Mouse (Mus musculus): Measurements from ENCODE around the gene Ptgdr.
"Not testable (repeated sequence)": the region's sequence is repeated elsewhere in the genome, so short reads cannot be mapped to it uniquely, and the experiment has no call there.

The Ptgdr gene

GRCm38 (mm10) chr14:44858868-44859613 lies at the start of gene Ptgdr:
Ptgdr (minus strand) TSS chr14:44859375.
- in situ Hi-C loops (cut with MseI, MboI) = no loop called here

- in situ Hi-C loops (cut with MseI, MboI) = no loop called here
Measured at GRCm38 (mm10) chr14:44907774-44908173, 48.6 kb upstream of the Ptgdr start.

GRCm38 (mm10) chr14:44904199-44904598 lies 45.0 kb upstream of the Ptgdr start:
- in situ Hi-C loops (cut with MseI, MboI) = no loop called here

GRCm38 (mm10) chr14:44901735-44902134 lies 42.6 kb upstream of the Ptgdr start:
- in situ Hi-C loops (cut with MseI, MboI) = not testable (repeated sequence)

GRCm38 (mm10) chr14:44891387-44892132 lies 32.4 kb upstream of the Ptgdr start:
- in situ Hi-C loops (cut with MseI, MboI) = no loop called here

GRCm38 (mm10) chr14:44869686-44870085 lies 10.5 kb upstream of the Ptgdr start:
- in situ Hi-C loops (cut with MseI, MboI) = no loop called here

GRCm38 (mm10) chr14:44865661-44866060 lies 6.5 kb upstream of the Ptgdr start:
- in situ Hi-C loops (cut with MseI, MboI) = no loop called here

- in situ Hi-C loops (cut with MseI, MboI) = no loop called here
Measured at GRCm38 (mm10) chr14:44863086-44863485, 3.9 kb upstream of the Ptgdr start.

GRCm38 (mm10) chr14:44861161-44861560 lies 2.0 kb upstream of the Ptgdr start:
- in situ Hi-C loops (cut with MseI, MboI) = no loop called here

- in situ Hi-C loops (cut with MseI, MboI) = no loop called here
Measured at GRCm38 (mm10) chr14:44858372-44858771, 803 bp downstream of the Ptgdr start.

- in situ Hi-C loops (cut with MseI, MboI) = not testable (repeated sequence)
Measured at GRCm38 (mm10) chr14:44850637-44851036, 8.5 kb downstream of the Ptgdr start.

GRCm38 (mm10) chr14:44847740-44848139 lies 11.4 kb downstream of the Ptgdr start:
- in situ Hi-C loops (cut with MseI, MboI) = no loop called here

GRCm38 (mm10) chr14:44846558-44847263 lies 12.5 kb downstream of the Ptgdr start:
- in situ Hi-C loops (cut with MseI, MboI) = no loop called here

GRCm38 (mm10) chr14:44843768-44844755 lies 15.1 kb downstream of the Ptgdr start:
- in situ Hi-C loops (cut with MseI, MboI) = no loop called here

GRCm38 (mm10) chr14:44838685-44839084 lies 20.5 kb downstream of the Ptgdr start:
- in situ Hi-C loops (cut with MseI, MboI) = loop anchor here in 1 of 2 experiments (5.0 kb wide), 1 partner anchor 144 kb away; no protein-coding TSS in a partner anchor

- in situ Hi-C loops (cut with MseI, MboI) = loop anchor here in 1 of 2 experiments (5.0 kb wide), 1 partner anchor 147 kb away; no protein-coding TSS in a partner anchor
Measured at GRCm38 (mm10) chr14:44835132-44835531, 24.0 kb downstream of the Ptgdr start.

GRCm38 (mm10) chr14:44834134-44834533 lies 25.0 kb downstream of the Ptgdr start:
- in situ Hi-C loops (cut with MseI, MboI) = not testable (repeated sequence)

- in situ Hi-C loops (cut with MseI, MboI) = not testable (repeated sequence)
Measured at GRCm38 (mm10) chr14:44833096-44833495, 26.1 kb downstream of the Ptgdr start.

GRCm38 (mm10) chr14:44827736-44828135 lies 31.4 kb downstream of the Ptgdr start:
- in situ Hi-C loops (cut with MseI, MboI) = no loop called here

GRCm38 (mm10) chr14:44821177-44822057 lies 37.8 kb downstream of the Ptgdr start:
- in situ Hi-C loops (cut with MseI, MboI) = no loop called here

Data from mouse trophoblast stem cell (cell line).